Mouse (Mus musculus) hindbrain, embryonic 15.5 days (tissue): ENCODE results near the gene Gss. TPM values are rescaled to one million over a fixed set of nuclear protein-coding genes. Genes with fewer than 3 reads are reported as not detected.
A peak's percentile ranks its signal among the peaks of the same experiment; 100 is the strongest.

Experiments used
- ATAC-seq: fragments of 200-750 bp; cut with Nextera tagmentation; 2 replicates; pipeline ENCODE4 v1.8.0; 2017; ENCODE audit warnings: low read depth, moderate number of reproducible peaks, moderate TSS enrichment; ENCODE audit not compliant: low FRiP score
- H3K27ac ChIP-seq: fragments of 300-500 bp; sonication (generic); replicated peaks from 2 replicates; pipeline ENCODE4 v1.5.1; 2015; ENCODE audit warnings: mild to moderate bottlenecking, inconsistent platforms
- H3K27me3 ChIP-seq: fragments of 300-500 bp; sonication (generic); 2 replicates; pipeline ENCODE4 v1.6.1; 2015; ENCODE audit warnings: control low read depth, inconsistent platforms
- H3K36me3 ChIP-seq: fragments of 300-500 bp; sonication (generic); 2 replicates; pipeline ENCODE4 v1.6.1; 2015; ENCODE audit warnings: control low read depth, inconsistent platforms
- H3K4me1 ChIP-seq: fragments of 300-500 bp; sonication (generic); replicated peaks from 2 replicates; pipeline ENCODE4 v1.6.1; 2015; ENCODE audit warnings: control low read depth, inconsistent platforms
- H3K4me2 ChIP-seq: fragments of 300-500 bp; sonication (generic); 2 replicates; pipeline ENCODE4 v1.6.1; 2015; ENCODE audit warnings: moderate library complexity, mild to moderate bottlenecking, inconsistent platforms
- H3K4me3 ChIP-seq: fragments of 300-500 bp; sonication (generic); 2 replicates; pipeline ENCODE4 v1.5.1; 2015; ENCODE audit warnings: mild to moderate bottlenecking, inconsistent platforms
- H3K9ac ChIP-seq: fragments of 300-500 bp; sonication (generic); 2 replicates; pipeline ENCODE4 v1.6.1; 2015; ENCODE audit warnings: inconsistent platforms
- H3K9me3 ChIP-seq: fragments of 300-500 bp; sonication (generic); 2 replicates; pipeline ENCODE4 v1.6.1; 2016; ENCODE audit warnings: control low read depth, inconsistent platforms
- WGBS: fragments of 180-500 bp; shearing (Covaris S2); methylation state at CpG from one replicate; pipeline ENCODE4 v1.1.7; 2015; 5-methylcytosine and 5-hydroxymethylcytosine counted together
- microRNA counts: library from miRNA; unstranded; fragments of <30 nt; microRNA quantifications from one replicate; lab custom pipeline; 2016
- microRNA-seq: library from miRNA; unstranded; fragments of <30 nt; microRNA quantifications from one replicate; pipeline ENCODE4, GENCODE M21; 2016
- polyA plus RNA-seq: library from polyadenylated mRNA; unstranded; fragments of >200 nt; fragmentation: Nextera tagmentation; extraction: Ambion mirVana; gene quantifications from 2 replicates; pipeline ENCODE4 v1.2.1, GENCODE M21; 2015

The Gss gene
- polyA plus RNA-seq, 1 experiment from 2014 or later: 14.9 TPM

GRCm38 (mm10) chr2:155524378-155524777 is 68.2 kb downstream of the Gss start:
- Histone ChIP-seq H3K4me3 (no peak overlapping the region), H3K9ac (no peak overlapping the region), H3K4me1 (no peaks in the 10 kb centered on the region), H3K27me3 (no peaks in the 10 kb centered on the region), H3K4me2 (no peak overlapping the region), H3K36me3 (0 out of 2 replicates have a peak, but pooled peaks cover 5% of the 10 kb centered on the region), H3K9me3 (no peaks in the 10 kb centered on the region), H3K27ac (no peak overlapping the region)
- ATAC-seq: no peak
- 83% methylated on average over 1 of the region's 1 CpGs for WGBS

- Histone ChIP-seq H3K9me3 (no peaks in the 10 kb centered on the region), H3K27me3 (no peaks in the 10 kb centered on the region), H3K4me2 (no peak overlapping the region), H3K4me3 (no peak overlapping the region), H3K9ac (no peak overlapping the region), H3K4me1 (peaks cover 4% of the 10 kb centered on the region), H3K36me3 (0 out of 2 replicates have a peak, but pooled peaks cover 5% of the 10 kb centered on the region), H3K27ac (no peak overlapping the region)
- no peak for ATAC-seq
- WGBS: 64% methylated on average over 5 of the region's 5 CpGs
Observed at GRCm38 (mm10) chr2:155523706-155524105, 68.9 kb downstream of the Gss start.

- no peak for ATAC-seq
- Histone ChIP-seq H3K4me3 (peak overlapping the region; percentile 90), H3K4me2 (peak overlapping the region; percentile 81), H3K27ac (peak overlapping the region; percentile 86; the same call in 1 of the 2 replicates), H3K27me3 (no peaks in the 10 kb centered on the region), H3K36me3 (no peaks in the 10 kb centered on the region), H3K9me3 (no peaks in the 10 kb centered on the region), H3K9ac (peak overlapping the region; percentile 72), H3K4me1 (peaks cover 26% of the 10 kb centered on the region)
- WGBS: 26% methylated on average over 18 of the region's 18 CpGs
Observed at GRCm38 (mm10) chr2:155518531-155519270, 73.9 kb downstream of the Gss start.

GRCm38 (mm10) chr2:155517455-155518423 is 74.9 kb downstream of the Gss start, which contains the start of the genes Acss2 and Ggt7:
TSS of gene Acss2 (plus strand) at chr2:155517948.
TSS of gene Ggt7 (minus strand) at chr2:155518237.
- Histone ChIP-seq H3K27me3 (no peaks in the 10 kb centered on the region), H3K27ac (peak within 1 kb of the TSS; percentile 86), H3K9me3 (no peaks in the 10 kb centered on the region), H3K36me3 (no peaks in the 10 kb centered on the region), H3K4me3 (peak within 1 kb of the TSS; percentile 90), H3K4me1 (peaks cover 36% of the 10 kb centered on the region), H3K9ac (peak within 1 kb of the TSS; percentile 72), H3K4me2 (peak within 1 kb of the TSS; percentile 81)
- peak; percentile 99 for ATAC-seq
- 3% methylated on average over 70 of the region's 70 CpGs for WGBS

GRCm38 (mm10) chr2:155515941-155516340 is 76.7 kb downstream of the Gss start:
- WGBS: 9% methylated on average over 1 of the region's 1 CpGs
- H3K9ac ChIP-seq: no peak overlapping the region
- no peaks in the 10 kb centered on the region for H3K36me3 ChIP-seq
- H3K4me1 ChIP-seq: peaks cover 42% of the 10 kb centered on the region
- no peaks in the 10 kb centered on the region for H3K9me3 ChIP-seq
- no peak overlapping the region for H3K4me3 ChIP-seq
- ATAC-seq: no peak
- no peak overlapping the region for H3K27ac ChIP-seq
- H3K4me2 ChIP-seq: no peak overlapping the region
- no peaks in the 10 kb centered on the region for H3K27me3 ChIP-seq

- peak overlapping the region; percentile 84 for H3K4me3 ChIP-seq
- whole genome bisulfite sequencing: 2% methylated on average over 23 of the region's 23 CpGs
- peak overlapping the region; percentile 97 for H3K9ac ChIP-seq
- peaks cover 42% of the 10 kb centered on the region for H3K4me1 ChIP-seq
- H3K27ac ChIP-seq: peak overlapping the region; percentile 86
- peak; percentile 50 for ATAC-seq
- no peaks in the 10 kb centered on the region for H3K9me3 ChIP-seq
- no peaks in the 10 kb centered on the region for H3K36me3 ChIP-seq
- H3K4me2 ChIP-seq: peak overlapping the region; percentile 81
- no peaks in the 10 kb centered on the region for H3K27me3 ChIP-seq
Observed at GRCm38 (mm10) chr2:155514666-155515065, 77.9 kb downstream of the Gss start.

- peak overlapping the region; percentile 84 for H3K4me3 ChIP-seq
- H3K9ac ChIP-seq: peak overlapping the region; percentile 97
- H3K36me3 ChIP-seq: no peaks in the 10 kb centered on the region
- peak overlapping the region; percentile 81 for H3K4me2 ChIP-seq
- H3K4me1 ChIP-seq: peaks cover 37% of the 10 kb centered on the region
- peak overlapping the region; percentile 86 for H3K27ac ChIP-seq
- H3K27me3 ChIP-seq: no peaks in the 10 kb centered on the region
- no peak for ATAC-seq
- 57% methylated on average over 5 of the region's 5 CpGs for WGBS
- no peaks in the 10 kb centered on the region for H3K9me3 ChIP-seq
Observed at GRCm38 (mm10) chr2:155513543-155513942, 79.1 kb downstream of the Gss start.

MicroRNAs encoded within 50 kb of the gene (microRNA counts, 519-probe panel; counts per million panel counts)
- microRNA mmu-miR-499 (lab: Ali Mortazavi, UCI): not detected

Small RNA genes lying within 50 kb of the gene (microRNA-seq; reads per million reads assigned to microRNA genes)
- gene Mir499: 4.4 reads per million, percentile 18 among the genes with 10 or more reads in this experiment

Other genes starting within 250 kb of the Gss start
- 61.9 and 62.6 TPM in 2 replicates for gene Pigu, start 235.4 kb downstream of the Gss start, polyA plus RNA-seq
- 101 and 128 TPM in 2 replicates for gene Trp53inp2, start 211.8 kb downstream of the Gss start, polyA plus RNA-seq
- 21.4 and 22.3 TPM in 2 replicates for gene Ncoa6, start 118.9 kb downstream of the Gss start, polyA plus RNA-seq
- gene Acss2, start 74.9 kb downstream of the Gss start, polyA plus RNA-seq: 26.9 and 28.5 TPM in 2 replicates
- 74.5 and 80.8 TPM in 2 replicates for gene Ggt7, start 74.6 kb downstream of the Gss start, polyA plus RNA-seq
- 1.4 and 1.6 TPM in 2 replicates for gene Myh7b, start 18.4 kb upstream of the Gss start, polyA plus RNA-seq
- gene Trpc4ap, start 99.6 kb upstream of the Gss start, polyA plus RNA-seq: 162 and 164 TPM in 2 replicates
- 39.9 and 42.4 TPM in 2 replicates for gene Edem2, start 136.7 kb upstream of the Gss start, polyA plus RNA-seq
- gene Gm17581, start 143.1 kb upstream of the Gss start, polyA plus RNA-seq: not detected in 2 replicates
- 2.9 and 4.1 TPM in 2 replicates for gene Procr, start 158.3 kb upstream of the Gss start, polyA plus RNA-seq
- gene Mmp24, start 182.5 kb upstream of the Gss start, polyA plus RNA-seq: 18.9 and 19.6 TPM in 2 replicates
- 39.1 and 42.7 TPM in 2 replicates for gene BC029722, start 226.6 kb upstream of the Gss start, polyA plus RNA-seq
- gene Eif6, start 234.1 kb upstream of the Gss start, polyA plus RNA-seq: 148 and 155 TPM in 2 replicates
- 0.45 and 0.82 TPM in 2 replicates for gene Fam83c, start 242.0 kb upstream of the Gss start, polyA plus RNA-seq